Mouse (Mus musculus): ENCODE data around the gene Tecta.

Tecta gene

DNA sequence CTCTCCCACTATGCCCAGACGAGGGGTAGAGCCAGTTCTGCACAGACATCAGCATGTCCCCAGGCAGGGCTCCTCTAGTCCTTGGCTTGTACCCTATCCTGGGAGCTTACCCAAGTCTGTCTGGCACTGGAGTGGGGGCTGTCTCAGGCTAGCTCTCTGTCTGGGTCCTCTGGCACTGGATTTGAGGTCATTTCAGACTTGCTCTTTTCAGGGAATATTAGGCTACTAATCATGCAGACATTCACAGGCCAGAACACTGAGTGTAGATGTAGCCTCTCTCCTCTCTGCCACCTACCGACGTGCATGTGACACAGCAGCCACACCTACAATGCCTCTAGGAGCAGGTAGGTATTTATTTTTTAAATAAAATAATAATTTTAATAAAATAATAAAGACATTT, 82.4 kb downstream of the Tecta start:
- no peak for DNase-seq

DNA sequence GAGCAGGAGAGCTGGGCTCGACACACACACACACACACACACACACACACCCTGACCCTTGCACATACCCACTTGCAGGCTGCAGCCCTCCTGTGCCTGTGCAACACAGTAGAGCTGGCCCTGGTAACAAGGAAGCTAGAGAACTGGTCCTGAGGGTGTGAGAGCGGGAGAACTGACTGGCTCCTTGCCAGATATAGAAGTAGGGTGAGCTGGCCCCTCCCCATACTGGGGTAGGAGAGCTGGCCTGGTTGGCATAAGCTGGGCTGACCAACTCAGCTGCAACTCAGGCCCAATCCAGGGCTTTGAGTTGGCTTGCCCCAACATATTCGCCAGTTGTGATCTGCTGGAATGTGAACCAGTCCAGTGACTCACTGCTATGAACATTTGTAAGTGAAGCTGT, 83.9 kb downstream of the Tecta start:
- no peak for DNase-seq

GRCm38 (mm10) chr9:42314959-42315358, 84.8 kb downstream of the Tecta start:
- no peak for DNase-seq

DNA sequence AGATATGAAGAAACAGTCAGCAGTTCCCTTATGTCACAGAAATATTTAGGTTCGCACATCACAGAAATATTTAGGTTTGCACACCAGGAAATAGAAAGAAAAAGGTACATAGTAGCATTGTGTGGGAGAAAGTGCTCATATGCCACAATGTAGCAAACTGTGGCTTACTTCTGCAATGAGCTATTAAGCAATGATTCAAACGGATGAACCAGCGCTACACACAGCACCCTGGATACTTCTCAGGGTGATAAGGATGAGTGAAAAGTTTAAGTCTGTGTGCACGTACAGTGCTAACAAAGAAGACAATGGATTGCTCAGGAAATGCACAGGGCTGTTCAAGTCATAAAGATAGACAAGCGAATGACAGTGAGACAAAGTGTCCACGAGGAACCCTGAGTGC, 85.3 kb downstream of the Tecta start:
- DNase-seq = no peak

DNA sequence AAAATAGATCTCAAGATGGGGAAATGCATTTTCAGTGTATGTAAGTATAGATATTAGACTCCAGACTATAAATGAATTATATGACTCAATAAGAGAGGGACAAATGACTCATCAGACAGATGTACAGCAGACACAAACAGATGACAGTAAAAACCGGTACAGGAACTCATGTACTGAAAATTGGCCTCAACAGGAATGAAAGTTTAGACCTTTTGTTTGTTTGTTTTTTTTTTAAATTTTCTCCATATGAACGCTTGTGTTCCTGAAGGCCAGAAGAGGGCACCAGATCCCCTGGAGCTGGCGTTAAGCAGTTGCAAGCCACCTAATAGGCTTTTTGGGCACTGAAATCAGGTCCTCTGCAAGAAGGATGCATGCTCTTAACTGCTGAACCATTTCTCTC, 85.9 kb downstream of the Tecta start:
- no peak for DNase-seq

DNA sequence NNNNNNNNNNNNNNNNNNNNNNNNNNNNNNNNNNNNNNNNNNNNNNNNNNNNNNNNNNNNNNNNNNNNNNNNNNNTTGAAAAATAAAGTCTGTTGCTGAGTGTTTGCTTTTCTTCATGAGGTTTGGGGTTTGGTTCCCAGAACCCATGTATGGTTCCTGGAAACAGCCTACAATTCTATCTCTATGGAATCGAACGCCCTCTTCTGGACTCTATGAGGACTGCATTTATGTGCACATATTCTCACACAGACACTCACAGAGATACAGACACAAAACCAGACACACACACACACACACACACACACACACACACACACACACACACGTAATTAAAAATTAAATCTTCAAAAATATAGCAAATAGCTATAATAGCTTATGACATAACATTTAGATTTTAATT, 88.4 kb downstream of the Tecta start:
- DNase-seq = no peak

DNA sequence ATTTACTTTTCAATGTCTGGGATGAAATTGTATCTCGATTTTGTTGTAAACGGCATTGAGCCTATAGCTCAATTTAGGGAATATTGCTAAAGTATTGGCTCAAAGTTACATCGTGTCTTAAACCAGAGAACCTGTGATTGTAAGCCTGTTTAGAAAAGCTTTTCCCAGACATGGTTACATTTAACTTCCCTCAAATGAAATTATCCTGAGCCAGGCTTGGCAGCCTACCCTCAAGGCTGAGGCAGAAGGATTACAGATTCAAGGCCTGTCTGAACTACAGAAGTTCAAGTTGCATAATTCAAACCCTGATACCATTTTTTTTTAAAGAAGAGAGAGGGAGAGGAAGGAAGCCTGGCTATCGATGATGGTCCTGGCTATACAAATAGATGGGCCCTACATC, 95.8 kb downstream of the Tecta start:
- no peak for DNase-seq

DNA sequence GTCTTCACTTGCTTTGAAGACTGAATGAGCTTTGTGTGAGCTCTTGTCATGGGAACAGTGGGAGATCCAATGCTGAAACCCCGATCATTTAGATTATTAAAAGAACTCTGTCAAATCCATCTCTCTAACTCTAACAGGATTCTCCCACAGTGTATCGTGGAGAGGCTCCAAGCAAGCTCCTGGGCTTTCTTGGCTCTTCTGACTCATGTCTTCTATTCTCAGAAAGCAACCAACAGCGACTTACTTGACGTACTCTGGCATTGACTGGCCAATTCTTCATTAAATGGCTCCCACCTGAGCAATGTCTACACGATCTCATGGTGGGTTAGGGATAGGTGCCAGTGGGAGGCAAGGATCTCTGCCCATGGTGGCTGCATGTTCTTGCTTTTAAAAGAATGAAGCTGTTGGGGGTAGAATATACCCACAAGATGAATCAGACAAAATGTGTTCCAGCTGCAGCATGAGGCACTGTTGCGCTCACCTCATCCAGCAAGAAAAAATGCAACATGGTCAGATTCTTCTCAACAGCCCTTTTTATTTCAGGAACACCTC, 98.6 kb downstream of the Tecta start:
- no peak for DNase-seq

DNA sequence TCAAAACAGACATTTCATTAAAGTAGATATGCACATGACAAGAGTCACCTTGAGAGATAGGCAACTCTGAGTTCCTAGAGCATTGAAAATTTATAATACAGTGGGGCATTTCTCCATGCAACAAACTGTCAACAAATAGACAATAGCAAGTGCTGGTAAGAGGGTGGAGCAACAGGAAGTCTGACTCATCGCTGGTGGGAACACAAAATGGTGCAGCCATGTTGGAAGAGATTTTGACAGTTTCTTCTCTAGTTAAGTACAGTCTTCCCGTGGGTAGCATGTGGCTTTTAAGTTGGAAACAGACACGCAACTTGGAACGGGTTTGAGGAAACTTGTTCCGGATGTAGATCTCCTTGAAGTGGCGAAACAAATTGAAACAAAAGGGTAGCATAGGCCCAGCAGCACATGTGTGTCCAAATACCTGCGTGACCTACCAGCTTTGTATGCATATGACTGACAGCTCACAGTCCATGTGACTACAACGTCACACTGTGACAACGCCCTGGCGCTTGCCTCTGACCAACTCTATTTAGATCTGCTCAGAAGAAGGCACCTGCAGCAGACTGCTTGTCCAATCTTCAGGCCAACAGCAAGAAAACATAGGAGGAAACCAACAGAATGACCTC, 103.3 kb downstream of the Tecta start:
- DNase-seq = no peak

DNA sequence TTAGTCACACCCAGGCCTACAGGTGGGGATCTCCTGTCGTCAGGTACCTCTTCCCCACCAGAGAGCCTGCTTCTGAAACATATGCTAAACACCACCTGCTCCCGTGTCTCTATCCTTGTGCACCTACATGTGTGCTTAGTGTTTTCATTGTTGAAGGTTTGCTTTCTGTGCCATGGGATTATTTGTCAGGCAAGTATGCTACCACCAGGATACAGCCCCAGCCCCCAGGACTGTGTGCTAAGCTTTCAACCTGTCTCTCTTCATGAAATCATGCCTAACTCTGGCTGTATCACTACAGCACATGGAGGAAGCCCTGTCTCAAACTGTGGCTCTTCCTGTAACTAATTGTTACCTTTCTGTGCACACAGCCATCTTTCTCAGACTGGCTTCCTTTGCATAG, 105.6 kb downstream of the Tecta start:
- DNase-seq = no peak

- DNase-seq = no peak
These were observed 106.1 kb downstream of the Tecta start for GRCm38 (mm10) chr9:42293596-42293995.

GRCm38 (mm10) chr9:42293051-42293450, 106.7 kb downstream of the Tecta start:
- DNase-seq = no peak

- no peak for DNase-seq
These were observed 120.1 kb downstream of the Tecta start for GRCm38 (mm10) chr9:42279676-42280075.
